Mouse (Mus musculus) heart, postnatal 0 days (tissue): Measurements from ENCODE around the gene Zdhhc5.

Experiments used
- CTCF ChIP-seq: IDR thresholded peaks from 2 replicates; pipeline ENCODE4 v1.5.1; 2016; ENCODE audit warnings: antibody characterized with exemption, control low read depth, low read depth
- EP300 ChIP-seq: IDR thresholded peaks from 2 replicates; pipeline ENCODE4 v1.6.1; 2016; ENCODE audit warnings: antibody characterized with exemption, low read depth

DNA sequence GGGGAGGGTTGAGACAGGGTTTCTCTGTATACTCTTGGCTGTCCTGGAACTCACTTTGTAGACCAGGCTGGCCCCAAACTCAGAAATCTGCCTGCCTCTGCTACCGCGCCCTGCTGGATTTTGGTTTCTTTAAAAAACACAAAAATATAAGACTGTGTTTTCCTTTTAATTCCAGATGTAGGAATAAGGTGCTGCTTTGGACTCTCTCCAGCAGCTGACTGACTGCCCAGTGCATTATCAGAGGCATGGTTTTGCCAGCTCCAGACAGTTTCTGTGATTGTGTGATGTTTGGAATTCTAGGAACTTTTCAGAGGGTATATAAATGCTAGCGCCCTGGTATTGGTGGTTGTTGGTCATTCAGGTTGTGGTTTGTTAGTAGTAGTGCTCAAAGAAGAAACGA, 2.4 kb upstream of the Zdhhc5 start:
- TF ChIP-seq EP300, result no peak
- no peak for TF ChIP-seq CTCF
